Mouse (Mus musculus): ENCODE data around the gene Fam241b. TPM values are rescaled to one million over a fixed set of nuclear protein-coding genes. Genes with fewer than 3 reads are reported as not detected.

Fam241b gene
- total and polyA plus RNA-seq, 3 experiments: 3.2 to 13.2 (median 9.3) TPM

DNA sequence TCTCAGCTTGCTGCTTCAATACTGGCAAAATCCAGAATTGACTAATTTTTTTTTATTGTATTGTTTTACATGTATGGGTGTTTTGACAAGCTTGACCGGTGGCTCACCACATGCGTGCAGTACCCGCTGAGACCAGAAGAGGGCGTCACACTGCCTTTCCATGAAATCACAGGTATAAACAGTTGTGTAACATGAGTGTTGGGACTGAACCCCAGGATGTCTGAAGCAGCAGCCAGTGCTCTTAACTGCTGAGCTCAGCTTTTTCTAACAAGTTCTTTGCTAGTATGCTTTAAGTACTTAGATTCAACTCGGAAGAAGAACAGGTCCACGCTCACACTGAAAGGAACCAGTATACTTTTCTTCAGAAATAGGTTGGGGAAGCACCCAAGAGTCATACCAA is 16.6 kb downstream of the Fam241b start:
- ATAC-seq (ENCODE audit: extremely low read depth, insufficient number of reproducible peaks, low FRiP score, poor library complexity, severe bottlenecking) (no peak), DNase-seq (ENCODE audit: low spot score) (no peak)
- no peaks in the 10 kb centered on the region for H3K4me1 ChIP-seq (ENCODE audit: insufficient read depth, low read depth, low read length)
- no peaks in the 10 kb centered on the region for H3K27me3 ChIP-seq (ENCODE audit: insufficient read depth, low read length)
- H3K36me3 ChIP-seq (replicated peaks): no peaks in the 10 kb centered on the region
- H3K4me3 ChIP-seq (ENCODE audit: low read depth, low read length): no peak overlapping the region
- no peak for TF ChIP-seq GATA1 (IDR thresholded peaks at IDR 0.05; ENCODE audit: borderline replicate concordance, low read length)
- no peak for TF ChIP-seq TAL1 (conservative IDR thresholded peaks at IDR 0.05; ENCODE audit: low read depth, low read length)
- TF ChIP-seq CTCF (IDR thresholded peaks at IDR 0.05; ENCODE audit: low read depth, low read length): peak; percentile 35; the same call in 1 of the 2 replicates
- H3K9me3 ChIP-seq (replicated peaks): no peaks in the 10 kb centered on the region

DNA sequence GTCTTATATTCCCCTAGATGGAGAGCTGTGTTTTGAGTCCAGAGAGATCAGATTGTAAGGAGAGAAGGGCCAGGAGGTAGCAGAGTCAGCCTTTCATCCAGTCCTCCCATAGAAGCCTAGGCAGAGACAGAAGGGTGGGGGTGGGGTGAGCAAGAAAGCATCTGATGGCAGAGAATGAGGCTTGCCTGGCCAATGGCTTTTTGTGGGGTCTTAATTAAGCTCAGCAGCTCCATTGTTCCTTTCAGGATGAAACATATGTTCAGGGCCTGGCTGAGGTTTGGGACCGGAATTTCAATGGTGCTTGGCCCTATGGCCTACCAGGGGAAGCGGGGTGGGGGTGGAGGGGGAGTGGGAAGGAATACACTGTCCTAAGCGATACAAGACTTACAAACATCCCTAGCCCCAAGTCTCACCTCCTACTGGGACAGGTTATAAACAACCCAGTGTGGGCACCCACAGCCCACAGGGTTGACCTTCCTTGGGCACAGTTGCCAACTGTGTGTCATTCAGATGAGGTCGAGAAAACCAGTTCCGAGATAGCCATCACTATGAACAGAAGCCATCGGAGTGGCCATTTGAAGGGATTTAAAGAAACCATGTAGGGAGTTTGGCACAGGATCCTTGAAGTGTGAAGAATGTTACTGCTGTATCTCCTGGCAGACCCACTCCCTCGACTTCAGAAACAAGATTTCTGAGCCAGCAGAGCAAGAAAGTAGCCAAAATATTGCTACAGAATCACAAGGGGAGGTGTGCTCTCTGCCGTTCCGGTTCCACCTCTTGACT is 29.7 kb downstream of the Fam241b start:
- no peak for TF ChIP-seq POLR2AphosphoS5 (IDR thresholded peaks at IDR 0.05; ENCODE audit: insufficient replicate concordance, low read depth, low read length)
- no peak for TF ChIP-seq TAL1 (conservative IDR thresholded peaks at IDR 0.05; ENCODE audit: low read depth, low read length)
- no peak for TF ChIP-seq GATA1 (IDR thresholded peaks at IDR 0.05; ENCODE audit: borderline replicate concordance, low read length)
- no peak for TF ChIP-seq GATA2 (IDR thresholded peaks at IDR 0.05; ENCODE audit: borderline replicate concordance, low read depth, low read length)
- TF ChIP-seq CTCF (IDR thresholded peaks at IDR 0.05; ENCODE audit: low read depth, low read length): no peak
- Histone ChIP-seq H3K9me3 (replicated peaks) (no peaks in the 10 kb centered on the region), H3K27me3 (ENCODE audit: insufficient read depth, low read length) (peaks cover 8% of the 10 kb centered on the region), H3K4me3 (ENCODE audit: low read depth, low read length) (no peak overlapping the region), H3K36me3 (replicated peaks) (no peaks in the 10 kb centered on the region), H3K4me1 (ENCODE audit: insufficient read depth, low read depth, low read length) (peaks cover 5% of the 10 kb centered on the region; the same call in 1 of the 2 replicates)
- DNase-seq (ENCODE audit: low spot score) (no peak), ATAC-seq (ENCODE audit: extremely low read depth, insufficient number of reproducible peaks, low FRiP score, poor library complexity, severe bottlenecking) (no peak)

DNA sequence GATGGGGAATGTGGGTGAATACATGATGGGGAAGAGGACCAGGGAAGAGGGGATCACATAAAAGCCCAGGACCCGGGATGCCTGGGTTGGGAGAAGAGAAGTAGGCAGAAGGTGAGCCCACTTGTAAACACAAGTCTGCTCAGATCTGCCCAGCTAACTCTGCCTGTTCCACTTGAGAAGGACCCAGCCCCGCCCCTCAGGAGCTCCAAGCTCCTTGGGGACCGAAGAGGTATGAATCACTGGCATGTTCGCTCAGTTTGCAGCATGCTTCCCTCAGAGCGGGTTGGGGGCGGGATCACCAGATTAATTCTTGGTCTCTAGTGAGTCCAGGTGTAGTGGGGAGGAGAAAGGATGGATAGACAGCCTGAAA is 32.5 kb downstream of the Fam241b start:
- no peaks in the 10 kb centered on the region for H3K36me3 ChIP-seq (replicated peaks)
- TF ChIP-seq GATA2 (IDR thresholded peaks at IDR 0.05; ENCODE audit: borderline replicate concordance, low read depth, low read length) (no peak), TAL1 (conservative IDR thresholded peaks at IDR 0.05; ENCODE audit: low read depth, low read length) (no peak), POLR2AphosphoS5 (IDR thresholded peaks at IDR 0.05; ENCODE audit: insufficient replicate concordance, low read depth, low read length) (no peak), GATA1 (IDR thresholded peaks at IDR 0.05; ENCODE audit: borderline replicate concordance, low read length) (no peak)
- H3K4me3 ChIP-seq (ENCODE audit: low read depth, low read length): peak overlapping the region; percentile 72; the same call in 1 of the 2 replicates
- H3K9me3 ChIP-seq (replicated peaks): no peaks in the 10 kb centered on the region
- ATAC-seq (ENCODE audit: extremely low read depth, insufficient number of reproducible peaks, low FRiP score, poor library complexity, severe bottlenecking): no peak
- peaks cover 5% of the 10 kb centered on the region; the same call in 1 of the 2 replicates for H3K4me1 ChIP-seq (ENCODE audit: insufficient read depth, low read depth, low read length)
- DNase-seq (ENCODE audit: low spot score): no peak
- H3K27me3 ChIP-seq (ENCODE audit: insufficient read depth, low read length): peaks cover 8% of the 10 kb centered on the region

DNA sequence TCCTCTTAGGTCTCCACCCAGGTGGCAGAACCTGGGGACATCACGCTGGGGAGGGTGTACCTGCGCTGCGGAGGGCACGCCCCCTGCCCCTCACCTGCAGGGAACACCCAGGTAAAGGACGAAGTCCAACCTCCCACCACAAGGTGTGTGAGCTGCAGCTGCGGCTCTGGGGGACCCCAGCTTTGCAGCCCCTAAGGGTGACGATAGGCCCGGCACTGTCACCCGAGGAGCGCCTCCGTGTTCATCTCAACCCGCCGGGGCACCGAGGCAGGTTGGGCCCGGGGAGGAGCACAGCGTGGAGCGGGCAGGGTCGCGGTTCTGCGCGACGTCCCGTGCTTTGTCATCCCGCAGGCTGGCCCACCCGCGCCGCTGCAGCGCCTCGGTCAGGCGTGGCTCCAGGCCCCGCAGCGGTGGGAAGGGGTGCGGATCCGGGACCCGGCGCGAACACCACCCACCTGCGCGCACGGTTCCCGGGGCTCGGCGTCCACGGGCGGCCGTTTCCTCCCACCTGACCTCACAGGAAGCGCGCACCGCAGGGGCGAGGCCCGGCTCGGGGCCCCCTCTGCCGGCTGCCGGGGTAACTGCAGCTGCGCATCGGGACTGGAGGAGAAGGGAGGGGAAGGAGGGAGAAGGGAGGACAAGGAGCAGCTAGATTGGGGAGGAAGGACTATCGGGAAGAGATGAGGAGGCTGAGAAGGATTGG is 33.1 kb downstream of the Fam241b start:
- H3K4me3 ChIP-seq (ENCODE audit: low read depth, low read length): peak overlapping the region; percentile 72
- peaks cover 5% of the 10 kb centered on the region; the same call in 1 of the 2 replicates for H3K4me1 ChIP-seq (ENCODE audit: insufficient read depth, low read depth, low read length)
- no peaks in the 10 kb centered on the region for H3K9me3 ChIP-seq (replicated peaks)
- TF ChIP-seq CTCF (IDR thresholded peaks at IDR 0.05; ENCODE audit: low read depth, low read length) (0 out of 2 replicates have a peak, but pooled peaks have one; percentile 20), GATA2 (IDR thresholded peaks at IDR 0.05; ENCODE audit: borderline replicate concordance, low read depth, low read length) (no peak)
- H3K36me3 ChIP-seq (replicated peaks): no peaks in the 10 kb centered on the region
- ATAC-seq (ENCODE audit: extremely low read depth, insufficient number of reproducible peaks, low FRiP score, poor library complexity, severe bottlenecking): no peak
- DNase-seq (ENCODE audit: low spot score): peak; percentile 75
- peaks cover 8% of the 10 kb centered on the region for H3K27me3 ChIP-seq (ENCODE audit: insufficient read depth, low read length)

DNA sequence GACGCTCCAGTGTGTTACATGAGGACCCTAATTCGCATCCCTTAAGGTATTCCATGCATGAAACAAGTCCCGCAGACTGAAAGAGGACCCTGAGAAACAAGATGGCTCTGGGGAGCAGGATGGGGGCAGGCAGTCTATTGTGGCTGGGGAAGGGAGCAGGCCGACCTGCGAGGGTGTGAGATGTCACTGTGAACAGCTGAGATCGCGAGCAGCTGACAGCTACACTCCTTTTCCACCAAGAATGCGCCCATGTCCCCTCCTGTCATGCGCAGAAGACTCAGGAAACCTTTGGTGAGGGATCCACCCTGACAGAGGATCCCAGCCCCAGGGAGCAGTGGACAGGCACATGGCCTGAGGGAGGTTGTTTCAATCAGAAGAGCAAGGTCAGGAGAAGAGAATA is 36.7 kb downstream of the Fam241b start:
- ATAC-seq (ENCODE audit: extremely low read depth, insufficient number of reproducible peaks, low FRiP score, poor library complexity, severe bottlenecking): no peak
- TF ChIP-seq POLR2AphosphoS5 (IDR thresholded peaks at IDR 0.05; ENCODE audit: insufficient replicate concordance, low read depth, low read length): no peak
- no peak for TF ChIP-seq CTCF (IDR thresholded peaks at IDR 0.05; ENCODE audit: low read depth, low read length)
- no peak for TF ChIP-seq GATA1 (IDR thresholded peaks at IDR 0.05; ENCODE audit: borderline replicate concordance, low read length)
- TF ChIP-seq GATA2 (IDR thresholded peaks at IDR 0.05; ENCODE audit: borderline replicate concordance, low read depth, low read length): no peak
- no peak for TF ChIP-seq TAL1 (conservative IDR thresholded peaks at IDR 0.05; ENCODE audit: low read depth, low read length)
- no peaks in the 10 kb centered on the region for H3K36me3 ChIP-seq (replicated peaks)

DNA sequence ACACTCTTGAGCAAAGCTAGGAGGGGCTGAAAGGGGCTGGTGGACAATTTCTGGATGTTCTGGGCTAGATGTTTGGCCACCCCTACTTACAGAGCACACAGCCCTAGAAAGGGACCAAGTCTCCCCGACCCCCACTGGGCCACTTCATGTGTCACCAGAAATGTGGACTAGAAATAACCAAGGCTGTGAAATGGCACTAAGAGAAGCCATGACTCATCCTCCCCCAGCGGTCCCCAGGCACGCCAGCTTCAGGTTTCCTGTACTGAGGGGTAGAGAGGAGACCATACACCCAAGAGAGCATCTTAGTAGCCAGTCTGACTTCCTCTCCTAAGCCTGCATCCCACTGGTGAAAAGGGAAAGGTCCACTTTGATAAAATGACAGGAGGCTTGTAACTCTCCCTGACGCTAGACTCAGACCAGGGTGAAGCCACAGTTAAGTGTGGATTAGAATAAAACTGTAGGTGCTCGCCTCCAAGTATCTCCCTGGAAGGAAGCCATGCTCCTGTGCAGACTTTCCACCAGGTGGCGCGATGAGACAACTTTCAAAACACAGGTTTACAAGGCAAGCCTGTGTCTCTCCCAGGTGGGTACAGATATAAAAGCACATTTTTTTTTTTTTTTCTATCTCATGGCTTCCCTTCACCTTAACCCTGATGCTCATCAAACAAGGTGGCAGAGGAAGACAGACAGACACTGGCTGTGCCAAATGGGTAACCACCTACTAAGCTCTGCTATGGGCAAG is 38.7 kb downstream of the Fam241b start:
- DNase-seq (ENCODE audit: low spot score): peak; percentile 5
- Histone ChIP-seq H3K27me3 (ENCODE audit: insufficient read depth, low read length) (no peaks in the 10 kb centered on the region), H3K9me3 (replicated peaks) (no peaks in the 10 kb centered on the region), H3K4me1 (ENCODE audit: insufficient read depth, low read depth, low read length) (no peaks in the 10 kb centered on the region), H3K4me3 (ENCODE audit: low read depth, low read length) (no peak overlapping the region), H3K36me3 (replicated peaks) (no peaks in the 10 kb centered on the region)
- TF ChIP-seq TAL1 (conservative IDR thresholded peaks at IDR 0.05; ENCODE audit: low read depth, low read length) (no peak), GATA2 (IDR thresholded peaks at IDR 0.05; ENCODE audit: borderline replicate concordance, low read depth, low read length) (no peak), GATA1 (IDR thresholded peaks at IDR 0.05; ENCODE audit: borderline replicate concordance, low read length) (no peak), CTCF (IDR thresholded peaks at IDR 0.05; ENCODE audit: low read depth, low read length) (no peak), POLR2AphosphoS5 (IDR thresholded peaks at IDR 0.05; ENCODE audit: insufficient replicate concordance, low read depth, low read length) (no peak)
- ATAC-seq (ENCODE audit: extremely low read depth, insufficient number of reproducible peaks, low FRiP score, poor library complexity, severe bottlenecking): no peak

More for the DNA sequence above, 36.7 kb downstream of the Fam241b start:
- Histone ChIP-seq H3K4me1 (ENCODE audit: insufficient read depth, low read depth, low read length) (peaks cover 5% of the 10 kb centered on the region; the same call in 1 of the 2 replicates), H3K27me3 (ENCODE audit: insufficient read depth, low read length) (peaks cover 8% of the 10 kb centered on the region), H3K9me3 (replicated peaks) (no peaks in the 10 kb centered on the region), H3K4me3 (ENCODE audit: low read depth, low read length) (no peak overlapping the region)
- DNase-seq (ENCODE audit: low spot score): no peak

Measured in G1E (cell line).